Mouse (Mus musculus): ENCODE data around the gene Pth2. TPM values are rescaled to one million over a fixed set of nuclear protein-coding genes. Genes with fewer than 3 reads are reported as not detected.

The Pth2 gene
- total RNA-seq (2021), result not detected
- long read RNA-seq, experiment 1, result 0 reads
- long read RNA-seq, experiment 2, result 0 reads

- DNase-seq (ENCODE audit: low spot score in 2 of 2), result no peak
These were observed at the start of gene Pth2 for GRCm38 (mm10) chr7:45180896-45181477. Gene Pth2 (plus strand): TSS chr7:45180995.

- no peak for DNase-seq (ENCODE audit: low spot score in 2 of 2)
These were observed 48.9 kb upstream of the Pth2 start for GRCm38 (mm10) chr7:45131850-45132249.

GRCm38 (mm10) chr7:45133446-45134159, 47.2 kb upstream of the Pth2 start:
- no peak for DNase-seq (ENCODE audit: low spot score in 2 of 2)

DNA sequence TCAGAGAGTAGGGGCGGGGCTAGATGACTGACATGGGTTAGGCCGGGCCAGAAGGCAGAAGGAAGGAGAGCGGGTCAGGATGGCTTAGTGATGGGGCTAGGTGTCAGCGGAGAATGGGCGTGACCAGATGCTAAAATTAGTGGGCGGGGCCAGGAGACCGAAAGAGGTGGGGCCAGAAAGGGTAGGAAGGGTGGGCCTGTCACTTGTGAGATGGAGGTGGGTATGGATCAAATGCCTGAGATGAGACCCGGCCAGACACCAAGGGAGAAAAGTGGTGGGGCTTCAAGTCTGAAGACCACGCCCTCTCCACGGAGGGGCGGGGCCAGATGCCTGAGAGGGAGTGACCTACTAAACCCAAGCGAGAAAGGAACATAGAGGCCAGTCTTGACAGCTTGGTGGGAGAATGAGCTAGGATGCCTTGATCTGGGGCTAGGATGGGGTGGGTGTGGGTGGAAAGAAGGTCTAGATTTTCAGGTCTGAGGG, 46.2 kb upstream of the Pth2 start:
- DNase-seq (ENCODE audit: low spot score in 2 of 2), result no peak

DNA sequence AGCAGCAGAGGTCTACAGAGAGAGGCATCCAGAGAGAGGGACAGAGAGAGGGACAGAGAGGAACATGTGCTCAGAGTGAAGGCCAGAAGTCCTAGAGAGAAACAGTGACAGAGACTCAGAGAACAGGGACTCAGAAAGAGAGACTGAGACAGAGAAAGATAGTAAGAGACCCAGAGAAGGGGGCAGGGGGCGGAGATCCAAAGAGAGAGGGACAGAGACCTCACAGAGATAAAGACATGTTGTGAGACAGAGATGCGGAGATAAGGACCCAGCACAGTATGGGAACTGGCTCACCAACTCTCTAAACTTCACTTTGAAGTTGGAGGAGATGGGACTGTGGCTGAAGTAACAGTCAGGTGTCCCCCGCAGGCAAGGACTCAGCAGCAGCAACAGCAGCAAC, 45.4 kb upstream of the Pth2 start:
- no peak for DNase-seq (ENCODE audit: low spot score in 2 of 2)

- DNase-seq (ENCODE audit: low spot score in 2 of 2), result peak; percentile 91
These were observed 44.7 kb upstream of the Pth2 start, which contains the start of the genes Gm45713 and Flt3l for GRCm38 (mm10) chr7:45135993-45136567. Gene Gm45713 (minus strand): TSS chr7:45136231. Gene Flt3l (minus strand): TSS chr7:45136432.

DNA sequence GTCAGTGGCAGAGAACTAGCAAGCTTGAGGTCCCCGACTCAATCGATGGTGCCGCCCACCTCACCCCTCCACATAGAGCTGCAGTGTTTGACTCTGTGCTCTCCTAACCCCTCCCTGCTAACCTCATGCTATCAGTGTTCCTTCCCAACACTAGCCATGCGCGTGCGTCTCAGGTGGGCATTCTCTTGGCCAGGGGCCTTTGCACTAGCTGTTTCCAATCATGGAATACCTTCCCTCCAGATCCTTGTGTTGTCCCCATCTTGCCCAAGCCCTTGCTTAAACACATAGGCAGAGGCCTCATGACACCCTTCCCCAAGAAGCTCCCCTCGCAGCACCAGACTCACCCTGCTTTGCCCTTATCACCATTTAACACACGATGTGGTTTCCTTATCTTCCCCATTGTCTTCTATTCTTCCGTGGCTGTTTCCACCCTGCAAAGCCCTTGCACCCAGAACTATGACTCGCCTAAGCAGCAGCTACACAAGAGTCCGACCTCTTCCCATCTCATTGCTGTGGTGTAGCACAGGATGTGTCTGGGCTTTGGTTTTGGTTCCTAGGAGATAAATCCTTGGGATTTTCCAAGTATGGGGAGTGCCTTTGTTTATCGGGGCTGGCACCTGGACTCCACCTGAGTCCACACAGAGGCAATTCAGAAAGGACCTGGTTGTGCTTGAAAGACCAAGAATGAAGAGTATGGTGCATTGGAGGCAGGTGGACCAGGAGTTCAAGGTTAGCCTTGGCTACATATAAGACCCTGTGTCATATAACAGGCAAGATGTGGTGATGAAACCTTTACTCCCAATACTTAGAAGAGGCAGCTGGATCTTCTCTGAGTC, 43.4 kb upstream of the Pth2 start:
- DNase-seq (ENCODE audit: low spot score in 2 of 2), result no peak

GRCm38 (mm10) chr7:45138403-45138802, 42.4 kb upstream of the Pth2 start:
- no peak for DNase-seq (ENCODE audit: low spot score in 2 of 2)

DNA sequence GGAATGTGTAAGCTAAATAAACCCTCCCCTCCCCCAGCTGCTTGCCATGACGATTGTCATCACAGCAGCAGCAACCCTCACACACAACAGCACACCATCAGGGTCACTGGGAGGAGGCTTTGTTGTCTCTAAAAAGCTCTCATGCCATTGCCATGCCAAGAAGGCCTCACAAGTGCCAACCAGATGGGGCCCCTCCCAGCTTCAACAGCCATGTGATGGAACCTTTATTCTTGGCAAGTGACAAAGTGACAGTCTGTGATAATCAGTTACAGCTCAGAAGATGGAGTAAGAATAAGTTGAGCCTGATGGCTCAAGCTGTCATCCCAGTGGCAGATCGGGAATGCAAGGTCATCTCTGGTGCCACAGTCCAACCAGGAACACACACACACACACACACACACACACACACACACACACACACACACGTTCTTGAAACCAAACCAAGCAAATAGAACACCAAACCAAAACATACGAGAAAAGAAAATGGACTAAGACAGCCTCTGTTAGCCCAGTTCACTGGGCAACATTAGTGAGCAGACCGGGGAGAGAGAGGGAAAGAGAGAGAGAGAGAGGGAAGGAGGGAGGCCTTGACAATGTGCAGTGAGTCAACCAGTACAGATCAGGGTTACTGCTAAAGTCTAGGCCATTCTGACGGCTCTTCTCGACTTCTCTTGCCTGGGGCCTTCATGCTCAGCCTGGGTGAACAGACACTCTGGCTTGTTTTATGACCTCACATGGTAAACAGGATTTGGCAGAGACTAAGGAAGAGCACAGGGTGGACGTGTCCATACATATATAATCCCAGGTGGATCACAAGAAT, 40.7 kb upstream of the Pth2 start:
- no peak for DNase-seq (ENCODE audit: low spot score in 2 of 2)

DNA sequence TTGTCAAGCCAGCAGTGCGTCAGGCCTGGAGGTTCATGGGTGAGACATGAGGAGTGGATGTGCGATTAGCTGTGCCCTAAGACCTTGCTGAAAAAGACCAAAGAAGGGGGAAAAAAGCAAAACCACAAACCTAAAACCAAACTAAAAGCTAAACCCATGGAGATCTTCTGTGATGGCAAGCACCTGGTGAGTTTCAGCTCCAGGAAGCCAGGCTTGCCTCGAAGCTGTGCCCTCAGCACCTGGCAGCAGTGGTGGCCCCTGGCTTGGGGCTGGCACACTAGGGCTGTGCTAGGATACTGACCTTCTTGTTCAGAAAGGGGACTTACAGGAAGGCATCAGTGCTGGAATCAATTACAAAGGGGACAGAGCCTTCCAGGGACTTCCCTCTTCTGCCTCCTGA, 39.5 kb upstream of the Pth2 start:
- DNase-seq (ENCODE audit: low spot score in 2 of 2), result no peak

DNA sequence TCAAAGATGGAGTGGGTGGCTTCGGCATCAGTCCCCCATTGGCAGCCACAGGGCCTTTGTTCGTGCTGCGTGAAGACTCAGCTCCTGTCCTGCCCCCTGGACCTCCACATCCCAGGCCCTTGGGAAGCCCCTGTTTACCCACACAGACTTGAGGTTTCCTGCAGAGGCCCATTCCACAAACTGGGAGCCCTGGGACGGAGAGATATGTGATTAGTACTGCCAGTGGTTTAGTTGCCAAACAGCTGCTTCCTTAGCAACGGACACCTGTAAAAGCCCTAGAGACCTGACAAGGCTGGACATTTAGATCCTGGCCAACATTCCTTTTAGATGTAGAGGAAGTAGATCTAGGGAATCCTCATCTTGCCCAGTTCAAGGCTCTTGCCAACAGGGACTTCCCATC, 38.9 kb upstream of the Pth2 start:
- no peak for DNase-seq (ENCODE audit: low spot score in 2 of 2)

DNA sequence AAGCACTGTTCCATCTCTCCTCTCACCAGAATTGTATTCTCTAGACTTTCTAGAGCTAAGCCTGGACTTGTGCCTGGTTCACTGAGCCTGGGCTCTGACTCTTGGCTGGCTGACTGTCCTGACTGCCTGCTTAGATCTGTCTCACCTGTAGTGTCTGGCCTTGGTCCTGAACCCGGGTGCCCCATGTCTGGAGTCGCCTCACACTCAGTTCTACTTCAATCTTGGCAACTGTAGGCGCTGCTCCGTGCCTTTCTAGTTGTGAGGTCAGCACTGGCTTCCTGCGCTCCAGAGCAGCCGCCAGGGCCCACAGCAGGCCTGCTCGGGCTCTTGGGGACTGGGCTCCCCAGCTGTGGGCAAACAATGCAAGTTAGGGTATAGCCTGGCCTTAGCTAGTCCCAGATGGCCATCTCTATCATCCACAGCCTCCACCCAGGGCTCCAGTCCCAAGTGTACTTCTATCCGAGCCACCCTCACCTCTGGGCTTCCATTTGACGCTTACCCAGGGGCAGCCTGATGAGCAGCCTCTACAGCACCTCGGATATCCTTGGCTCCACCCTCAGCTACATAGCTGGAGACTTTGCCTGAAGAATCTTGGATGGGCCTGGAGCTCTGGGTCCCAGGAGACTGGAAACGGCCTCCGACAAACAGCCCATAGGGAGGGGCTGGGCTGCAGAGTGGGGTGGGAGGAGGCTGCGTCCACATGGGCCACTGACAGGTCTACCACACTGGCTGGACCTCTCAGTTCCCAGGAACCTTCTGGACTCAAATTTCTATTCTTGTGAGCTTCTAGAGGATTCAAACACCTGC, 36.2 kb upstream of the Pth2 start:
- no peak for DNase-seq (ENCODE audit: low spot score in 2 of 2)

DNA sequence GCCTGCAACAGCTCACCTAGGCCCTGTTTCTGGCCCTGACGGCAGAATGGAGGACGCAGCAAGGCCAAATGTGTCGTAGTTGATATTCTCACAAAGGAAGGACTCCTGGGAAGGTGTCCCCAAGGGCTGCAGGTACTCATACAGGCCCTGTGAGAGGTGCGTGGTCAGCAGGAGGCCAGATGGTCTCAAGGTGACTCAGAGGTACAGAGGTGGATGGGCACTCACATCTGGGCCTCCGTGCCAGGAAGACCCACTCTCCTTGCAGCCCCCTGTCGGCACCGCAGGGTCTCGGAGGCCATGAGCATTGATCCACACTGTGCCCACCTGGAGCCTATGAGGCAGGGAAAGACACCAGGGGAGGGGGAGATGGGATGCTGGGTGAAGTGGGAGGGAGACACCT, 35.3 kb upstream of the Pth2 start:
- DNase-seq (ENCODE audit: low spot score in 2 of 2), result no peak

- DNase-seq (ENCODE audit: low spot score in 2 of 2), result no peak
These were observed 33.5 kb upstream of the Pth2 start for GRCm38 (mm10) chr7:45147267-45147666.

GRCm38 (mm10) chr7:45147899-45148298, 32.9 kb upstream of the Pth2 start:
- no peak for DNase-seq (ENCODE audit: low spot score in 2 of 2)

GRCm38 (mm10) chr7:45148534-45149098, 32.2 kb upstream of the Pth2 start:
- DNase-seq (ENCODE audit: low spot score in 2 of 2), result no peak

GRCm38 (mm10) chr7:45149545-45149944, 31.2 kb upstream of the Pth2 start:
- no peak for DNase-seq (ENCODE audit: low spot score in 2 of 2)

DNA sequence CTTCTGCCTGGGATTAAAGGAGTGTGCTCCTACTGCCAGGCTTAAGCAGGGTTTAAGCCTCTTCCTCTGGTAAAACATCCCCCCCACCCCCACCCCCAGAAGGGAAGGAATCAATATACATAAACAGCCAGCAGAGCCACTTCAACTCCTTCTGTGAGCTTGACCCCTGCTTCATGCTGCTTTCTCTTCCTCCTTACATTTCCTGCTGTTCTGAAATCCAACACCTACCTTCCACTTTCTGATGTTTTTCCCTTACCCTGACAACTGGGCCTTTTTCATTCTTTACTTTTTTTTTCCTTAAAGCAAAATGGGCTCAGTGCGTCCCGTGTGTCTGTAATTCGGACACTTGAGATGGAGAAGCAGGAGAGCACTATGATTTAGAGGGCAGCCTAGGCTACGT, 30.5 kb upstream of the Pth2 start:
- no peak for DNase-seq (ENCODE audit: low spot score in 2 of 2)

DNA sequence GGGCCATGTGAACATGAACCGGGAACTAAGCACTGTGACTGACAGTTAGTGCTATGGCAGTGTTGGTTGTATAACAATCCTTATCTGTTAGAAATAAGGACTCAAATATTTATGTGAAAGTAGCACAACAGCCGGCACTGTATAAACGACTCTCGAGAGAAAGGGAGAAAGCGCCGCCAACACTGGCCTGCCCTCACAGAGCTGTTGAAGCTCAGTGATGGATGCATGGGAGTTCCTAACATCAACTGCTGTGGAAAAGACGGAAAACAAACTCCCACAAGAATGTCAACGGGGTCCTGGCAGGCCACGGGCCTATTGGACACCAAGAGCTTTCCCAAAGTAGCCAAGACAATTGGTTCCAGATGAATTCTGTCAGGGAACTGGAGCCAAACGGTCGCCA, 29.5 kb upstream of the Pth2 start:
- DNase-seq (ENCODE audit: low spot score in 2 of 2), result no peak
